Mouse (Mus musculus) heart, embryonic 14.5 days (tissue): ENCODE data around the gene Zfp94. TPM values are rescaled to one million over a fixed set of nuclear protein-coding genes. Genes with fewer than 3 reads are reported as not detected.

Source experiments
- ATAC-seq: fragments of 200-750 bp; cut with Nextera tagmentation; 2 replicates; pipeline ENCODE4 v1.8.0; 2017; ENCODE audit warnings: low read depth, moderate TSS enrichment; ENCODE audit not compliant: insufficient number of reproducible peaks, insufficient read depth, low FRiP score
- H3K27ac ChIP-seq, 2 experiments: fragments of 200-500 bp in 1 of 2; fragments of 300-500 bp in 1 of 2; sonication (generic) in 1 of 2; replicated peaks in 1 of 2; 2 replicates each; pipeline ENCODE4 v1.5.1; 2012 to 2014; ENCODE audit warnings: low read depth in 2 of 2, low read length in 2 of 2, control low read depth in 1 of 2, mild to moderate bottlenecking in 1 of 2, mixed read lengths in 1 of 2; ENCODE audit not compliant: control insufficient read depth in 1 of 2, insufficient read depth in 1 of 2
- H3K27me3 ChIP-seq: fragments of 300-500 bp; sonication (generic); 2 replicates; pipeline ENCODE4 v1.6.1; 2014; ENCODE audit warnings: mild to moderate bottlenecking, low read length, control low read depth; ENCODE audit not compliant: control insufficient read depth, insufficient read depth
- H3K36me3 ChIP-seq: fragments of 300-500 bp; sonication (generic); 2 replicates; pipeline ENCODE4 v1.6.1; 2014; ENCODE audit warnings: mild to moderate bottlenecking, control low read depth, low read length, mixed read lengths; ENCODE audit not compliant: control insufficient read depth, insufficient read depth
- H3K4me1 ChIP-seq, 2 experiments: fragments of 200-500 bp in 1 of 2; fragments of 300-500 bp in 1 of 2; sonication (generic) in 1 of 2; 2 replicates each; pipeline ENCODE4 v1.6.1; 2012 to 2014; ENCODE audit warnings: low read length in 2 of 2, control low read depth in 1 of 2, mixed read lengths in 1 of 2; ENCODE audit not compliant: control insufficient read depth in 2 of 2, insufficient read depth in 2 of 2
- H3K4me2 ChIP-seq: fragments of 300-500 bp; sonication (generic); 2 replicates; pipeline ENCODE4 v1.6.1; 2014; ENCODE audit warnings: mild to moderate bottlenecking, low read length
- H3K4me3 ChIP-seq, 2 experiments: fragments of 200-500 bp in 1 of 2; fragments of 300-500 bp in 1 of 2; sonication (generic) in 1 of 2; 2 replicates each; pipeline ENCODE4 v1.5.1; 2012 to 2014; ENCODE audit warnings: low read length in 2 of 2, mild to moderate bottlenecking in 2 of 2, control low read depth in 1 of 2, low read depth in 1 of 2, moderate library complexity in 1 of 2; ENCODE audit not compliant: control insufficient read depth in 1 of 2, insufficient read depth in 1 of 2
- H3K9ac ChIP-seq: fragments of 300-500 bp; sonication (generic); 2 replicates; pipeline ENCODE4 v1.6.1; 2014; ENCODE audit warnings: mild to moderate bottlenecking, low read length
- H3K9me3 ChIP-seq: fragments of 300-500 bp; sonication (generic); 2 replicates; pipeline ENCODE4 v1.6.1; 2016; ENCODE audit warnings: low read length, control low read depth; ENCODE audit not compliant: control insufficient read depth
- WGBS: fragments of 180-500 bp; shearing (Covaris S2); extraction: QIAGEN DNeasy Blood & Tissue Kit; methylation state at CpG from one replicate; pipeline ENCODE4 v1.1.7; 2014; 5-methylcytosine and 5-hydroxymethylcytosine counted together
- polyA plus RNA-seq: library from polyadenylated mRNA; unstranded; fragments of >200 nt; fragmentation: Nextera tagmentation; extraction: Ambion mirVana; gene quantifications from 2 replicates; pipeline ENCODE4 v1.2.1, GENCODE M21; 2014

The Zfp94 gene
- polyA plus RNA-seq, 1 experiment from 2014 or later: 4.5 TPM

- ATAC-seq: no peak
- H3K9ac ChIP-seq: no peak within 1 kb of the TSS
- H3K4me1 ChIP-seq: no peaks in the 10 kb centered on the region
- H3K4me3 ChIP-seq: peak within 1 kb of the TSS; percentile 4 to 12; a peak in 1 of 4 replicates
- WGBS: 30% methylated on average over 49 of the region's 49 CpGs
- H3K9me3 ChIP-seq: no peaks in the 10 kb centered on the region
- H3K27me3 ChIP-seq: peaks cover 20% of the 10 kb centered on the region
- no peaks in the 10 kb centered on the region for H3K36me3 ChIP-seq
- peak within 1 kb of the TSS; percentile 31 for H3K4me2 ChIP-seq
- no peak within 1 kb of the TSS for H3K27ac ChIP-seq
Observed at GRCm38 (mm10) chr7:24333304-24333986, 17.0 kb upstream of the Zfp94 start, which contains the start of gene Tescl. Tescl (minus strand) TSS chr7:24333936.

GRCm38 (mm10) chr7:24327281-24327975 is 11.0 kb upstream of the Zfp94 start:
- Histone ChIP-seq H3K9me3 (peaks cover 11% of the 10 kb centered on the region), H3K9ac (no peak overlapping the region), H3K36me3 (no peaks in the 10 kb centered on the region), H3K27me3 (no peaks in the 10 kb centered on the region), H3K4me3 (no peak overlapping the region), H3K4me2 (no peak overlapping the region), H3K27ac (no peak overlapping the region), H3K4me1 (peaks cover 3 to 5% of the 10 kb centered on the region in 2 experiments; a peak in 1 of 4 replicates)
- WGBS: 77% methylated on average over 14 of the region's 14 CpGs
- no peak for ATAC-seq

- peaks cover 11% of the 10 kb centered on the region for H3K9me3 ChIP-seq
- H3K4me1 ChIP-seq: peaks cover 3 to 5% of the 10 kb centered on the region in 2 experiments; a peak in 1 of 4 replicates
- 44% methylated on average over 20 of the region's 20 CpGs for WGBS
- peak overlapping the region; percentile 66 for H3K4me2 ChIP-seq
- H3K9ac ChIP-seq: peak overlapping the region; percentile 50
- H3K4me3 ChIP-seq: peak overlapping the region; percentile 28 to 39
- no peaks in the 10 kb centered on the region for H3K36me3 ChIP-seq
- no peak overlapping the region for H3K27ac ChIP-seq
- no peaks in the 10 kb centered on the region for H3K27me3 ChIP-seq
- no peak for ATAC-seq
Observed at GRCm38 (mm10) chr7:24326273-24327135, 10.0 kb upstream of the Zfp94 start.

GRCm38 (mm10) chr7:24325675-24326128 is 9.2 kb upstream of the Zfp94 start:
- Histone ChIP-seq H3K4me3 (peak overlapping the region; percentile 28 to 39), H3K9me3 (peaks cover 11% of the 10 kb centered on the region), H3K4me1 (peaks cover 3 to 5% of the 10 kb centered on the region in 2 experiments; a peak in 1 of 4 replicates), H3K4me2 (peak overlapping the region; percentile 66), H3K27ac (no peak overlapping the region), H3K9ac (peak overlapping the region; percentile 50), H3K27me3 (no peaks in the 10 kb centered on the region), H3K36me3 (no peaks in the 10 kb centered on the region)
- 3% methylated on average over 13 of the region's 13 CpGs for WGBS
- no peak for ATAC-seq

- H3K4me3 ChIP-seq: no peak overlapping the region
- H3K27me3 ChIP-seq: no peaks in the 10 kb centered on the region
- no peak overlapping the region for H3K27ac ChIP-seq
- H3K36me3 ChIP-seq: no peaks in the 10 kb centered on the region
- 89% methylated on average over 6 of the region's 6 CpGs for WGBS
- H3K9me3 ChIP-seq: peaks cover 11% of the 10 kb centered on the region
- peak overlapping the region; percentile 66 for H3K4me2 ChIP-seq
- no peak for ATAC-seq
- H3K9ac ChIP-seq: no peak overlapping the region
- peaks cover 3 to 5% of the 10 kb centered on the region in 2 experiments; a peak in 1 of 4 replicates for H3K4me1 ChIP-seq
Observed at GRCm38 (mm10) chr7:24325197-24325596, 8.7 kb upstream of the Zfp94 start.

- Histone ChIP-seq H3K4me3 (no peak overlapping the region), H3K27ac (no peak overlapping the region), H3K9me3 (peaks cover 11% of the 10 kb centered on the region), H3K27me3 (peaks cover 8% of the 10 kb centered on the region; the same call in 1 of the 2 replicates), H3K36me3 (no peaks in the 10 kb centered on the region), H3K4me2 (no peak overlapping the region), H3K9ac (no peak overlapping the region), H3K4me1 (peaks cover 3 to 5% of the 10 kb centered on the region in 2 experiments; a peak in 1 of 4 replicates)
- WGBS: 66% methylated on average over 4 of the region's 4 CpGs
- ATAC-seq: no peak
Observed at GRCm38 (mm10) chr7:24322593-24322992, 6.1 kb upstream of the Zfp94 start.

GRCm38 (mm10) chr7:24318942-24319341 is 2.5 kb upstream of the Zfp94 start:
- no peak for ATAC-seq
- Histone ChIP-seq H3K36me3 (no peaks in the 10 kb centered on the region), H3K9me3 (peaks cover 2% of the 10 kb centered on the region), H3K4me2 (no peak overlapping the region), H3K27ac (no peak overlapping the region), H3K27me3 (peaks cover 8% of the 10 kb centered on the region; the same call in 1 of the 2 replicates), H3K9ac (no peak overlapping the region), H3K4me3 (no peak overlapping the region), H3K4me1 (peaks cover 5 to 9% of the 10 kb centered on the region in 2 experiments)
- 51% methylated on average over 6 of the region's 6 CpGs for WGBS
